Mouse (Mus musculus) midbrain, embryonic 12.5 days (tissue): ENCODE results near the gene Cpne2. TPM values are rescaled to one million over a fixed set of nuclear protein-coding genes. Genes with fewer than 3 reads are reported as not detected.

Experiments
- ATAC-seq: fragments of 200-750 bp; cut with Nextera tagmentation; 2 replicates; pipeline ENCODE4 v1.8.0; 2017; ENCODE audit warnings: low read depth, moderate TSS enrichment, moderate library complexity; ENCODE audit not compliant: low FRiP score
- H3K27ac ChIP-seq: fragments of 300-500 bp; sonication (generic); replicated peaks from 2 replicates; pipeline ENCODE4 v1.5.1; 2016; ENCODE audit warnings: mild to moderate bottlenecking
- H3K27me3 ChIP-seq: fragments of 300-500 bp; sonication (generic); 2 replicates; pipeline ENCODE4 v1.6.1; 2016; ENCODE audit warnings: mild to moderate bottlenecking
- H3K36me3 ChIP-seq: fragments of 300-500 bp; sonication (generic); 2 replicates; pipeline ENCODE4 v1.6.1; 2016
- H3K4me1 ChIP-seq: fragments of 300-500 bp; sonication (generic); 2 replicates; pipeline ENCODE4 v1.6.1; 2016
- H3K4me2 ChIP-seq: fragments of 300-500 bp; sonication (generic); replicated peaks from 2 replicates; pipeline ENCODE4 v1.6.1; 2016; ENCODE audit warnings: mild to moderate bottlenecking, moderate library complexity
- H3K4me3 ChIP-seq: fragments of 300-500 bp; sonication (generic); 2 replicates; pipeline ENCODE4 v1.5.1; 2016; ENCODE audit warnings: mild to moderate bottlenecking
- H3K9ac ChIP-seq: fragments of 300-500 bp; sonication (generic); replicated peaks from 2 replicates; pipeline ENCODE4 v1.6.1; 2016; ENCODE audit warnings: mild to moderate bottlenecking, moderate library complexity
- H3K9me3 ChIP-seq: fragments of 300-500 bp; sonication (generic); 2 replicates; pipeline ENCODE4 v1.6.1; 2016; ENCODE audit warnings: mild to moderate bottlenecking
- WGBS: fragments of 180-500 bp; shearing (Covaris S2); methylation state at CpG from one replicate; pipeline ENCODE4 v1.1.7; 2016; 5-methylcytosine and 5-hydroxymethylcytosine counted together
- polyA plus RNA-seq: library from polyadenylated mRNA; unstranded; fragments of >200 nt; fragmentation: Nextera tagmentation; extraction: Ambion mirVana; gene quantifications from 2 replicates; pipeline ENCODE4 v1.2.1, GENCODE M21; 2016

The Cpne2 gene
- polyA plus RNA-seq, 1 experiment from 2014 or later = 9.9 TPM

DNA sequence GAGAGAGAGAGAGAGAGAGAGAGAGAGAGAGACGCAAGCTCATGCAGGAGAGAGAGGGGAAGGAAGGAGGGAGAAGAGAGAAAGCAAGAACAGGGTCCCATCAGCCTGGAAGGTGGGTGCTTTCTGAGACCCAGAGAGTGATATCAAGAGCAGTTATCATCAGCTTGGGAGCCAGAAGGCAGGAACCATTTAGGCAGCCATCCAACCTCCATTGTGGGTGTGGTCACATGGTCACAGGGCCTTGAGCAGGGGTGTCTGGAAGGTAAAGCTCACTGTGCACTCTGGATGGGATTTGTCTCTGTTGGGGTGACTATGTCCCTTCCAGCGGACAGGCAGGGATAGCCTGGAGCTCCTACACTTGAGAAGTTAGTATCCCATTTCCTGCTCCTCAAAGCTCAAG lies 7.2 kb downstream of the Cpne2 start:
- H3K27me3 ChIP-seq = peaks cover 28% of the 10 kb centered on the region
- no peak overlapping the region for H3K4me3 ChIP-seq
- H3K36me3 ChIP-seq = no peaks in the 10 kb centered on the region
- H3K4me2 ChIP-seq = no peak overlapping the region
- H3K9ac ChIP-seq = no peak overlapping the region
- 93% methylated on average over 2 of the region's 2 CpGs for WGBS
- H3K9me3 ChIP-seq = no peaks in the 10 kb centered on the region
- no peak overlapping the region for H3K27ac ChIP-seq
- 0 out of 2 replicates have a peak, but pooled peaks cover 2% of the 10 kb centered on the region for H3K4me1 ChIP-seq
- no peak for ATAC-seq

DNA sequence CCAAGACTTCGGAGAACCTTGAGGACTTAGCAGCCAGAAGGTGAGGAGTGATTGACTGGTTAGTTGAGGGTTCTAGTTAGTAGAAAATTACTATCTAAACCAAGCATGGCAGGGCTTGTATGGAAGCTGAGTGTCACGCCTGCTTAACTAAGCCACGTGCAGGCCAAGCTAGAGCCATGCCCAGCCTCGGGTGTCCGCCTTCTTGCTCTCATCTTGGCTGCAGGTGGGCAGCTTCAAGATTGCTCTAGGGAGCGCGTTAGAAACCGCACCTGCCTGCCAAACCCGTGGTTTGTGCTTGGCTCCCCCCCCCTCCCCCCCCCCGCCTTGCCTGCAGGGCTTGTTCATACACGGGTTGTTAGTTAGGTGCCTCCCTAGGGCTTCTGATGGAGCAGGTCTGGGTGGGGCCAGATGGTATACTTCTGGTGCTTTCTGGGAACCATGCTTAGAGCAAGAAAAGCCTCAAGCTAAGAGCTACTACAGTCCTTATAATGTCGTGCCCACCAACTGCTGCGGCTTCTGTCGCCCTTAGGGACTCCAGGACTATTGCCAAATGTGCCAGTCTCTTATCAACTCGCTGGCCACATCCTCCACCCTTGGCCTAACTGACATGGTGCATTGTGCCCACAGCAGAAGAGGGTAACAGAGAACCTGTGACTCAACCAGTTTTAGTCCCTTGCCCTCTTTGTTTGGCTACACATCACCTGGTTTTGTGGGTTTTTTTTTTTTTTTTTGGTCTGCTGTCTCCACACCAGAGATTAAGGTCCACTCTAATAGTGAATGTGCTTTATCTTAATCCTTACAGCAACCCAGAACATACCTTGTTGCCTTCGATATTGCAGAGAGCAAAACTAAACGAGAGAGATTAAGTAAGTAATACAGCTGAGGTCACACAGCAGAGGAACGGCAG lies 8.4 kb downstream of the Cpne2 start:
- H3K36me3 ChIP-seq = no peaks in the 10 kb centered on the region
- H3K27ac ChIP-seq = no peak overlapping the region
- no peak overlapping the region for H3K9ac ChIP-seq
- peaks cover 21% of the 10 kb centered on the region for H3K27me3 ChIP-seq
- 74% methylated on average over 18 of the region's 18 CpGs for WGBS
- H3K4me3 ChIP-seq = no peak overlapping the region
- no peaks in the 10 kb centered on the region for H3K4me1 ChIP-seq
- no peak overlapping the region for H3K4me2 ChIP-seq
- ATAC-seq = no peak
- no peaks in the 10 kb centered on the region for H3K9me3 ChIP-seq

DNA sequence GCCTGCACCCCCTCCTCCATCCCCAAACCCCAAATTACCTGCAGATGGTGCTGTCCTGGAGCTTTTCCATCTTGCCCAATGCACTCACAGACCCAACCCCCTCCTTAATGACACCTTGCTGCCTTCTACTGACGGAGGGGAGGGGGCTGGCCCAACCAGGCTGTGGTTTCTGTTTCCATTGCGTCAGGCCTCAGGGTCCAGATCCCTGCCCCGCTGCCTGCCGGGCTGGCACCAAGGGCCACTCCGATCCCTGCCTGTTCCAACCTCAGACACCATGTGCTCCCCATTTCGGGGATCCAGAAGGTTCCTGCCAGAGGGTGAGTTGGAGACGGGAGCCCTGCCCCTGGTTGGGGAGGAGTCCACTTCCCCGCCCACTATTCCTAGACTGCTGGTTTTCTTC lies 11.2 kb downstream of the Cpne2 start:
- Histone ChIP-seq H3K4me2 (no peak overlapping the region), H3K4me1 (peaks cover 1% of the 10 kb centered on the region; the same call in 1 of the 2 replicates), H3K27me3 (peaks cover 12% of the 10 kb centered on the region), H3K36me3 (no peaks in the 10 kb centered on the region), H3K9me3 (no peaks in the 10 kb centered on the region), H3K27ac (no peak overlapping the region), H3K4me3 (no peak overlapping the region), H3K9ac (no peak overlapping the region)
- 74% methylated on average over 8 of the region's 8 CpGs for WGBS
- ATAC-seq = no peak

DNA sequence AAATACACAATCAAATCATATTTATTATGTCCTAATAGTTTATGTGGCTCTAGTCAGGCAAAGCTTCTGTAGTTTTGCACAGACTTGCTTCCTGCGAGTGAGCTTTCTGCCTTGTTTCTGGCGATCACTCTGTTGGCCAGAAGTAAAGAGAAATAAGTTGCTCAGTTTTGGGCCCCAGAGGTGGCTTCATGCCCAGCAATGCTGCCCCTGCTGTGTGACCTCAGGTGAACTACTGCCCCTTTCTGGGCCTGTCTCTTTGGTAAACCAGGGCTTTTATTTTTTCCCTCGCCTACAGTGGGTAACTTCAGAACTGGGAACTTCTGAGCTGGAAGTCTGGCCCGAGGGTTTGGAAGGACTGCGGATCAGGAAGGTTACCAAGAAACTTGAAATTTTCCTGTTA lies 16.3 kb downstream of the Cpne2 start:
- H3K36me3 ChIP-seq = no peaks in the 10 kb centered on the region
- H3K4me2 ChIP-seq = no peak overlapping the region
- peaks cover 29% of the 10 kb centered on the region for H3K27me3 ChIP-seq
- no peaks in the 10 kb centered on the region for H3K9me3 ChIP-seq
- H3K4me1 ChIP-seq = peaks cover 40% of the 10 kb centered on the region
- H3K9ac ChIP-seq = no peak overlapping the region
- no peak for ATAC-seq
- WGBS = 49% methylated on average over 5 of the region's 5 CpGs
- H3K4me3 ChIP-seq = no peak overlapping the region
- H3K27ac ChIP-seq = no peak overlapping the region

DNA sequence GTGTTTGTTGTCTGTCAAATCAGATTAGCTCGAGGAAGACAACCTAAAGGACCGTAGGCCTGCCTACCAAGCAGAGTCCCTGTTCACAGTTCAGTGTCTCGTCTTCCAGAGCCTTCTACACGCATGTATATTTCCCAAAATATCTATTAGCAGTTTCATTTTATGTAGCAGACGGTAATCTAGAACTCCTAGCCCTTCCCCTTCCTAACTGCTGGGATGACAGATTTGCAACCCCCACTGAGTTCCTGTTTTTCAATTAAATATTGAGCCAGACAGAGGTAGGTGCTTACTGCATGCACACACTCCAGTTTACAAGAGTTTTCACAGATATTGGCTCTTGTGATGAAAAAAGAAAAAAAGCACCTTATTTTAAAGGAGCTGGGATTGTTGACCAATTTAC lies 16.7 kb downstream of the Cpne2 start:
- H3K36me3 ChIP-seq = no peaks in the 10 kb centered on the region
- no peaks in the 10 kb centered on the region for H3K9me3 ChIP-seq
- peaks cover 34% of the 10 kb centered on the region for H3K27me3 ChIP-seq
- H3K9ac ChIP-seq = no peak overlapping the region
- H3K4me3 ChIP-seq = no peak overlapping the region
- H3K4me2 ChIP-seq = no peak overlapping the region
- ATAC-seq = no peak
- no peak overlapping the region for H3K27ac ChIP-seq
- 35% methylated on average over 5 of the region's 5 CpGs for WGBS
- H3K4me1 ChIP-seq = peaks cover 40% of the 10 kb centered on the region

DNA sequence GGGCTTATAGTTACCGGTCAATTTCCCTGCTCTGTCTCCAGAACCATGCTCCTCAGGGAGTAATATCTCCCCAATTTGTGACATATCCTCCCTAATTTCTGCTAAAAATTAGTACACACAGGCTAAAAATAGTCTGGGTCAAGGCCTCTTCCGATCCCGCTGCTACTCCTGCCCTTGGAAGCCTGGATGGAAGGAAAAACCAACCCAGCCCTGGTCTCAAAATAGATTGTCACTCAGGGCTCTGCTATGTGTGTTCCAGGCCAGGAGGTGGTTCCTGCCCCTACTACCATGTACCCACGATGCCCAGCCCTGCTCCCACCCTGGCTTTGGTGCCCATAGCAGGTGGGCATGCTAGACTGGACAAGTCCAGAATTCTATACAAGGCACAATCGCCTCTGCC lies 17.2 kb downstream of the Cpne2 start:
- Histone ChIP-seq H3K9ac (no peak overlapping the region), H3K4me1 (peaks cover 40% of the 10 kb centered on the region), H3K4me3 (no peak overlapping the region), H3K36me3 (no peaks in the 10 kb centered on the region), H3K27ac (no peak overlapping the region), H3K9me3 (no peaks in the 10 kb centered on the region), H3K27me3 (peaks cover 39% of the 10 kb centered on the region), H3K4me2 (no peak overlapping the region)
- no peak for ATAC-seq
- WGBS = 92% methylated on average over 5 of the region's 5 CpGs

DNA sequence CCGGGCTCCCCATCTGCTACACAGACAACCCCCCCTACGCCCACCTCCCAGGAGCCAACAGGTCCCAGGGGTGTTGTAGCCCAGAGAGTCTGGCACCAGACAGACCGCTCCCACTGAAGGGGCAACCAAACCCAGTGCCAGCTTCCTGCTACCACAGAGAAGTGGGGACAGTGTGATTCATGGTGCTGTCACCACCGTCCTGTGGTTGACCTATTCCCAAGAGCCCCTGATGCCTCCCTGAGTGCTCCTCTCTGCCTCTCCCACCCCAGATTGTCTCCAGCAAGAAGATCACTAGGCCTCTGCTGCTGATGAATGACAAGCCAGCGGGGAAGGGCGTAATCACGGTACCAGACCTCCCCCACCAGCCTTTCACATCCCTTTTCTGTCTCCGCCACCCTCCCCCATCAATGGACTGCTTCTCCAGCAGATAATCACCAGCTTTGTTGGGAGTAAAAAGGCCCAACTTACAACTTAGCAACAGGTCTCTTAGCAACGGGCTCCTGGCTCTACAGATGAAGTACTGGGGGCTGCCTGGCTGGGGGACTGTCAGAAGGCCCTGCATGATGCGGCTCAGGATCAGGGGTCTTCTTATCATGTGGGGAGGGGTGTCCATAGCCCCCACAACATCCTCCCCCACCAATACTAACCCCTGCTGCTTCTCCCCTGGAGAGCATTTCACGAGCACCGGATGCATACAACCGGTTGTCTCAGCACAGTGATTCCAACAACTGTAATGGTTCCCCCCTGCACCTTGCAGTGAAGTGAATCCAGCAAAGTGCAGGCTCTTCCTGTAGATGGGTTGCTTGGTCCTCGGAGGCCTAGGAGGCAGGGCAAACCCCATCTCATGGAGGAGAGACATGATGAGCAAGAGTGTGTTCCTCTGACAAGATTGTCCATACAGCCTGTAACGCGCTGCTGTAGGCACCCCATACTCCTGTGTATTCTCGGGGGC lies 19.0 kb downstream of the Cpne2 start:
- H3K36me3 ChIP-seq = no peaks in the 10 kb centered on the region
- H3K4me2 ChIP-seq = peak overlapping the region; percentile 30
- peaks cover 47% of the 10 kb centered on the region for H3K27me3 ChIP-seq
- H3K4me1 ChIP-seq = peaks cover 40% of the 10 kb centered on the region
- 28% methylated on average over 17 of the region's 17 CpGs for WGBS
- H3K4me3 ChIP-seq = no peak overlapping the region
- ATAC-seq = peak; percentile 89
- H3K9ac ChIP-seq = no peak overlapping the region
- no peaks in the 10 kb centered on the region for H3K9me3 ChIP-seq
- peak overlapping the region; percentile 82 for H3K27ac ChIP-seq

DNA sequence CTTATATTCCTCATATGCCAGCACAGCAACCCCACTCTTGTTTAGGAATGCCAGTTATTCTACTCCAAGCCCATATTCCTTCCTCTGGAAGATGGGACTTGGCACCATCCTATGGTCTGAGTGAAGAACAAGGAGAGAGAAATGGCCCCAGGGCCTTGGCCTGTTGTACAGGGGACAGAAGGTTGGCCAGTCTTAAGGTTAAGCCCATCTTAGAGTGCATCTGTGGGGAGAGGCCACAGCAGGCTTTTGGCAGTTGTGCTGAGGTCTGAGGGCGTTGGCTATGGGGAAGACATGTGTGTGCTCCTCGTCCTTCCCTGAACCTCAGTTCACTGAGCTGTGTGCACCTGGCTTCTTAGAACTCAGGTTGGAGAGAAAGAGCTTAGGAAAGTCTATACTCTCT lies 19.9 kb downstream of the Cpne2 start:
- Histone ChIP-seq H3K36me3 (no peaks in the 10 kb centered on the region), H3K27me3 (peaks cover 54% of the 10 kb centered on the region), H3K4me2 (no peak overlapping the region), H3K4me1 (peaks cover 40% of the 10 kb centered on the region), H3K9ac (no peak overlapping the region), H3K27ac (peak overlapping the region; percentile 82; the same call in 1 of the 2 replicates), H3K4me3 (no peak overlapping the region), H3K9me3 (no peaks in the 10 kb centered on the region)
- ATAC-seq = no peak
- 71% methylated on average over 2 of the region's 2 CpGs for WGBS

DNA sequence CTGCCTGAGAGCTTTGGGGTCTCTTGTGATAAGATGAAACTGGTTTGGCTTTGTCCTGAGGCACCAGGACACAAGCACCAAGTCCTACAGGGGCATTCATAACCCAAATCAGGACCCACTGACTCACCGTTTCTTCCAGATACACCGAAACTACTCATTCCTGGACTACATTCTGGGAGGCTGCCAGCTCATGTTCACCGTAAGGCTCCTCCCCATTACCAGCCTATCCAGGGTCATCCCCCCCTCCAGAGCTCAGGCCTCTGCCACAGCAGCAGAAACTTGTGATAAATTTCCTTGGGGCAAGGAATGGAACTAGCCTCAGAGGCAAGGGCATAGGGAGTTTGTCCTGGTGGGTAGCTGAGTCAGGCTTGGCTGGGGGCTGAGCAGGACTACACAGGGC lies 24.5 kb downstream of the Cpne2 start:
- Histone ChIP-seq H3K4me1 (peaks cover 20% of the 10 kb centered on the region), H3K36me3 (no peaks in the 10 kb centered on the region), H3K27me3 (peaks cover 67% of the 10 kb centered on the region), H3K9me3 (no peaks in the 10 kb centered on the region), H3K9ac (no peak overlapping the region), H3K27ac (no peak overlapping the region), H3K4me2 (no peak overlapping the region), H3K4me3 (no peak overlapping the region)
- 88% methylated on average over 3 of the region's 3 CpGs for WGBS
- ATAC-seq = no peak

DNA sequence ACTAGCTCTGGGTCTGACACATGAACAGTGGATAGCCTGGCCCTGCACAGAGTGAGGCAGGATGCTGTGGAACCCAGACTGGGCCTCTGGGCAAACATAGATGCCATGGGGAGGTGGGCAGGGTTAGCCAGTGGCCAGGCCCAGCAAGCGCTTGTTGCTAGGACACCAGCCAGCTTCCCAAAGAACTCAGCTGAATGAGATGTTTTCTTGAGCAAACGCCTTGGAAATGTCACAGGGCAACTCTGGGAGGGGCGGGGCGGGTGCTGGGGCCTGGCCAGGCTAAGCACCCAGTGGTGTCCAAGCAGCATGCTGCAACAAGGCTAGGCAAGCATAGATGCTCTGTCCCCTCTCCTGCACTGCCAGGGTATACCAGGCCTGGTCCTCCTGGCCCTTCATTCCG lies 28.5 kb downstream of the Cpne2 start:
- WGBS = 18% methylated on average over 5 of the region's 5 CpGs
- no peak overlapping the region for H3K4me3 ChIP-seq

DNA sequence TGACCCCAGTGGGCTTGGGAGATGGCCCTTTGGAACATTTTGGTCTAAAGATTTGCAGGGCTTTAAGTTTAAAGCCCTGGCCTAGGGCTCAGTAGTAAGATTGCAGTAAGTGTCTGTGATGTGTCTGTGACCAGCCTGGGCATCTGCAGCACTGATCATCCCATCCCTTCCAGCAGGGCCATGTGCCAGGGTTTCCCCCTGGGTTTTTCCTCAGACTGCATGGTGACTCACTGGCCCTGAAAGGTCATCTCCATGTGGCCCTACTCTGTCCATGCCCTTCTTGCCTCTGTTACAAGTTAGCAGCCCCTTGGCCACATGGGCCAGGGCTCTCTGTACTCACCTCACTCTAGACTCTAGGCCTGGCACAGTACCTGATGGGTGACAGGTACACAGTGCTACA lies 31.6 kb downstream of the Cpne2 start:
- no peaks in the 10 kb centered on the region for H3K9me3 ChIP-seq
- no peak for ATAC-seq
- H3K4me2 ChIP-seq = no peak overlapping the region
- no peaks in the 10 kb centered on the region for H3K36me3 ChIP-seq
- peaks cover 33% of the 10 kb centered on the region for H3K4me1 ChIP-seq
- no peak overlapping the region for H3K9ac ChIP-seq
- no peak overlapping the region for H3K4me3 ChIP-seq
- no peak overlapping the region for H3K27ac ChIP-seq
- H3K27me3 ChIP-seq = peaks cover 52% of the 10 kb centered on the region

More for the DNA sequence above, 28.5 kb downstream of the Cpne2 start:
- Histone ChIP-seq H3K4me2 (no peak overlapping the region), H3K27ac (0 out of 2 replicates have a peak overlapping the region, but pooled peaks have one; percentile 46), H3K27me3 (peaks cover 67% of the 10 kb centered on the region), H3K4me1 (peaks cover 17% of the 10 kb centered on the region), H3K9ac (0 out of 2 replicates have a peak overlapping the region, but pooled peaks have one; percentile 35), H3K36me3 (no peaks in the 10 kb centered on the region), H3K9me3 (no peaks in the 10 kb centered on the region)
- ATAC-seq = peak; percentile 79

DNA sequence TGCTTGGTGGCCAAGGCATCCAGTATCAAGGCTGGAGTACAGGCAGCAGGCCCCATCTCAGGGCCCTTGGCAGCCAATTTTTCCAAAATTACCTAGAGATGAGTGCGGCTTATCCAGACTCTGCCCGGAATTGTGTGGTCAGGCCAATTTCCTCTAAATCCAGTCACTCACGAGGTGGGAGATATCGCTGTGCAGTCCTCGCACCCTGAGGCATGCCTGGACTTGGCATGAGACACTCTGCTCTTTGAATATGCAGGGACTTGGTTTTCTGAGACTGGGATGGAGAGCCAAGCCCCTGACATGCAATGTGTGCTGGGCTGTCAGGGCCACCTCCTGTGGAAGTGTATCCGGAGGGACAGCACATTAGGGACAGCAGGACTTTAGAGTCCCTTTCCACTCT lies 33.2 kb downstream of the Cpne2 start:
- WGBS = 80% methylated on average over 6 of the region's 6 CpGs
- 0 out of 2 replicates have a peak overlapping the region, but pooled peaks have one; percentile 75 for H3K27ac ChIP-seq
- ATAC-seq = no peak

More for the DNA sequence above, 33.2 kb downstream of the Cpne2 start:
- H3K9me3 ChIP-seq = no peaks in the 10 kb centered on the region
- H3K4me2 ChIP-seq = no peak overlapping the region
- H3K36me3 ChIP-seq = no peaks in the 10 kb centered on the region
- peaks cover 30% of the 10 kb centered on the region for H3K4me1 ChIP-seq
- no peak overlapping the region; the same call in 1 of the 2 replicates for H3K9ac ChIP-seq
- H3K4me3 ChIP-seq = no peak overlapping the region
- peaks cover 40% of the 10 kb centered on the region for H3K27me3 ChIP-seq
